Mouse (Mus musculus) lung, adult 2 months (tissue): ENCODE results near the gene Ttc30a2.

ENCODE experiments used
- CTCF ChIP-seq: fragments of 200-500 bp; IDR thresholded peaks from 2 replicates; pipeline ENCODE4 v1.5.1; 2011; ENCODE audit warnings: mild to moderate bottlenecking, low read length, control low read depth; ENCODE audit not compliant: insufficient read depth
- POLR2A ChIP-seq: fragments of 200-500 bp; IDR thresholded peaks from 2 replicates; pipeline ENCODE4 v1.6.1; 2011; ENCODE audit warnings: low read depth, mild to moderate bottlenecking, control low read depth, low read length, borderline replicate concordance; ENCODE audit errors: extremely low read depth

DNA sequence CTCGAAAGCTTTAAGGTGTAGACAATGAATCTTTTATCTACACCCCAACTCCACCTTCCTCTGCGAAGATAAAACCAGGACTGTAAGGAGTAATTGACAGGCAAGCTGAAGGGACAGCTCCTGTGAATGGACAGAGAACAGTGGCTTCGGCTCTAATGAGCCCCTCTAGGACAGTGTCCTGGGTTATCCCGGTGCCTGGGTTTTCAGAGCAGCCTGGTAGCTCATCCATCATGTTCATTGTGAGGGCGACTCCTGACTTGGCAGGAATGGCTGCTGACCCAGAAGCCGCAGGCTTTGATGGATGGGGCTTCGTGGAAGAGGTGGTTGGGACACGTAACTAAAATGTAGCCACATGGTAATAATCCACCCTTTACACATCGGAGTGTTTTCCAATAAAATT is 24.9 kb upstream of the Ttc30a2 start:
- TF ChIP-seq CTCF (no peak), POLR2A (no peak)
